Mouse (Mus musculus) v-Abl transformed pro-B cells (cell line): ENCODE results near the gene Arl5c.

Source experiments
- in situ Hi-C, 2 experiments: fragments of 400-800 bp; cut with MboI; formaldehyde crosslinking; loops; one replicate each; pipeline ENCODE4 v1.15.1; 2025; ENCODE audit not compliant: unreplicated experiment in 2 of 2

Arl5c gene

DNA sequence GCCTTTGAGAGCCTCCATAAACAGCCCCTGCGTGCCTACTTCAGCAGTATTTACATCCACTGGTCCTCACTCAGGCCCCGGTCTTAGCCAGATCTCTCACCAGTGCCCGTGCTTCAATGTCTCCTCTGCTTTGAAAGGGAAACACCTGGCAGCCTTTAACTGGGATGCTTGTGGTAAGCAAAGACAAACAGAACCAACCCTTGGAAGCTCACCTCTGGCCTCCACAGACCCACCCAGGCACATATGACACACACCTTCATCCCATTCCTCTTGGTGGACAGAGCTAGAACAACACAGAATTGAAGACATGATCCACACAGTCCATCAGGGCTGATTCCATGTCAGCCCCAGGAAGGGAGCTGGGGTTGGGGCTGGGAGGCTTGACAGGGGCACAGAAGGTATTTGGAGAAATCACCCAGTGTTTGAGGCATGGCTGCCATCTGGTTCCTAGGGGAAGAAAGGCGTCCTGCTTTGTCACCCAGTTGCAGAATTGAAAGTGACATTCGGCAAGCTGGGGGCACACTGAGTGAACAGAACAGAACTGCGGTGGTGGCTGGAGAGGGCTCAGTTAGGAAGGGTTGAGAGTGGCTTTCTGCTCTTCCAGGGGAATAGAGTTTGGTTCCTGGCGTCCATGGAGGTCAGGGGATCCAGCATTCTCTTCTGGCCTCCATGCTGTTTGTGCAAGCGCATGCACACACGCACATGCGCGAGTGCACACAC is 2.3 kb upstream of the Arl5c start:
- in situ Hi-C loops: loop anchor here in 1 of 2 experiments (10.0 kb wide), 1 partner anchor 747 kb away; the partner anchor contains the start of gene Thra

DNA sequence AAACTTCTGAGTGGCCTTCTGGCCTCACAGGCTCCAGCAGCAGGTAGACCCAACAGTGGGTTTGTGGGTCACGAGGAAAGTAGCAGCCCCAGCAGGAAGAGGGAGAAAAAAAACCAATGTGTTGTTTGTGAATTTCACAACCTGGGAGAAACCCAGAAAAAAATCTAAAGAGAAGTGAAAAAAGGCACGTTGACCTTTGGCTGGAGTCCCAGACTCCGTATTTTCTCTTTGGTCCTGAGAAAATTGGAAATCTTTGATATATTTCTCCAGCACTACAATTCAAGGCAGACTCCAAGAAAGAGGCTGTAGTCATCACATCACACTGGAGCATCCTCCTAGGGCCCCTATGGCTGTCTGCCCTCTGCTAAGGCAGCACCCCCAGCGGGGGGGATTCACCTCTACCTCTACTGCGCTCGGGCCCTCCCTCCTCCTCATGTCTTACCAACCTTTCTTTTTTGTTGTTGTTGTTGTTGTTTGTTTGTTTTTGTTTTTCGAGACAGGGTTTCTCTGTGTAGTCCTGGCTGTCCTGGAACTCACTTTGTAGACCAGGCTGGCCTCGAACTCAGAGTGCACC is 1.5 kb upstream of the Arl5c start:
- in situ Hi-C loops: loop anchor here in 1 of 2 experiments (10.0 kb wide), 1 partner anchor 747 kb away; the partner anchor contains the start of gene Thra

DNA sequence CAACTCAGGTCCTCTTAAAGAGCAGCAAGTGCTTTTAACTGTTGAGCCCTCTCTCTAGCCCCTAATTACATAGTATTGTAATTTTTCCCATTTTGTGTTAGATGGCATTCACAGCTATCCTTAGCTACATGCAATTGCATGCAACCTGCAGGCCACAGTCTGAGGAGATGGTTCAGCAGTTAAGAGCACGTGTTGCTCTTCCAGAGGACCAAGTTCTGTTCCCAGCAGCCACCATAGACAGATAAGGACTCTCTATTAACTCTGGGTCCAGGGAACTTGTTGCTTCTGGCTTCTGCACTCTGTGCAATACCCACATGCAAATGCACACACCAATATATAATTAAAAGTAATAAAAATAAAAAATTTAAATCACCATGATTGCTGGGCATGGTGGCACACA is 710 bp upstream of the Arl5c start:
- in situ Hi-C loops: loop anchor here in 1 of 2 experiments (10.0 kb wide), 1 partner anchor 748 kb away; the partner anchor contains the start of gene Thra

- in situ Hi-C loops: loop anchor here in 1 of 2 experiments (10.0 kb wide), 1 partner anchor 750 kb away; the partner anchor contains the start of gene Thra
Observed at GRCm38 (mm10) chr11:97994539-97995100, 1.4 kb downstream of the Arl5c start.

DNA sequence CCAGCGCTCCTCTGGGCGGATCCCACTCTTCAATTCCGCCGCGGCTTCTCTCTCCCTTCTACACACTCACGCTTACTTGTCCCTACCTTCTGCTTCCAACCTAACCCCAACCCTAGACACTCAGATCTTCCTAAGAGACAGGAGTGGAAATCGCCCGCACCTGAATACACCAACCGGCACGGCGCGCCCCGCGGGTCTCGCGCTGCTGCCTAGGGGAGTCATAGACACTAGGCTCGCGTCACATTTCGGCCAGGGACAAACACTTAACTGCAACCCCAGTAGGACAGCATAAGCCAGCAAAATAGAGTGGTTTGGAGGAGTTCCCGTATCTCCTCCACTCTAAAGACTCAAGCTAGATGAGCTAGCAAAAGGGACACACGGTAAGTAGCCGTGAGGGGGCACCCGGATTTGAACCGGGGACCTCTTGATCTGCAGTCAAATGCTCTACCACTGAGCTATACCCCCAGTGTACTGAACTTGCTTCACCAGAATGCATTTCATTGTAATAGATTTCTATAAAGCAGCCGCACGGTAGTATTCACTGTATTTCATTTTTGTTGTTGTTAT is 7.4 kb downstream of the Arl5c start:
- in situ Hi-C loops: loop anchor here (5.0 kb wide), 5 partner anchors 34 to 191 kb away; partner anchors contain the start of genes Cacnb1 (in 1 of the 2) and Lasp1 (in 1 of the 2)

DNA sequence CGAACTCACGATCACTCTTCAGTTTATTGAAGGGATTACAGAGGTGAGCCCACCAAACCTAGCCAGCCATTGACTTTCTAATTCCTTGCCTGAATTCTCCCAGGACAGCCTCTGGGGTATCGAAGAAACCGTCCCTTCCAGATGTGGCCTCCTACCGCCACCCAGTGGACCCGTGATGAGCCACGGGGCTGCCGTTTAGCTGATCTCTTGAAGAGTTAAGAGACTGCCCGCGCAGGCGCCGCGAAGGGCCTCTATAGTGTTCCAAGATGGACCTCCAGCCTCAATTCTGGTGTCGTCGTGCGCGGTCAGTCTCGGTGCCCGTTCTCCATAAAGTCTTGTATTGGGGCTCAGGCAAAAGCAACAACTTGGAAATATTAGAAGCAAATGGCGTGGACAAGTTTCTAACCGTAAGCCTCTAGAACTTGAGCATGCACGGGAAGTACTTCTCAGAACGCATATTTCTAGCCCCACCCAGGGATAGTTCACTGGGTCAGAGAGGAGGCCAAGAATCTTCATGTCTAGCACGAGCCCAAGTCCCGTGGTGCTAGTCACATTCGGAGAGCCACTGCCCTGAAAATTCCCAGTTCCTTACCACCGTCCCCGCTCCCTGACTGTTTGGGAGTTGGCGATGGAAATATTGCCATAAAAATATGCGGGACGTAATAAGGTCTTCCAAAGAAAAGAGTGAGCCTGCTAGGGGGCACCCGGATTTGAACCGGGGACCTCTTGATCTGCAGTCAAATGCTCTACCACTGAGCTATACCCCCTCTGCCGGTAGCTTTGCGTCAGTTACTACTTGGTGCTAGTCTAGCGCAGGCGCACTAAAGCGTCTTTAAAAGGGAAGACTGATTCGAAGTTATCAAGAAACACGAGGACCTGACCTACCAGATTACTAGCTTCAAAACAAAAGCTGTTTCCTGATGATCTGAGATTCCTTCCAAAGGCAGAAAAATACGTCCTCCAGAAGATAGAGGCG is 8.1 kb downstream of the Arl5c start:
- in situ Hi-C loops: loop anchor here (5.0 kb wide), 5 partner anchors 34 to 191 kb away; partner anchors contain the start of genes Cacnb1 (in 1 of the 2) and Lasp1 (in 1 of the 2)

- in situ Hi-C loops: loop anchor here (5.0 kb wide), 5 partner anchors 35 to 190 kb away; partner anchors contain the start of genes Cacnb1 (in 1 of the 2) and Lasp1 (in 1 of the 2)
Observed at GRCm38 (mm10) chr11:97986738-97987465, 9.1 kb downstream of the Arl5c start.

DNA sequence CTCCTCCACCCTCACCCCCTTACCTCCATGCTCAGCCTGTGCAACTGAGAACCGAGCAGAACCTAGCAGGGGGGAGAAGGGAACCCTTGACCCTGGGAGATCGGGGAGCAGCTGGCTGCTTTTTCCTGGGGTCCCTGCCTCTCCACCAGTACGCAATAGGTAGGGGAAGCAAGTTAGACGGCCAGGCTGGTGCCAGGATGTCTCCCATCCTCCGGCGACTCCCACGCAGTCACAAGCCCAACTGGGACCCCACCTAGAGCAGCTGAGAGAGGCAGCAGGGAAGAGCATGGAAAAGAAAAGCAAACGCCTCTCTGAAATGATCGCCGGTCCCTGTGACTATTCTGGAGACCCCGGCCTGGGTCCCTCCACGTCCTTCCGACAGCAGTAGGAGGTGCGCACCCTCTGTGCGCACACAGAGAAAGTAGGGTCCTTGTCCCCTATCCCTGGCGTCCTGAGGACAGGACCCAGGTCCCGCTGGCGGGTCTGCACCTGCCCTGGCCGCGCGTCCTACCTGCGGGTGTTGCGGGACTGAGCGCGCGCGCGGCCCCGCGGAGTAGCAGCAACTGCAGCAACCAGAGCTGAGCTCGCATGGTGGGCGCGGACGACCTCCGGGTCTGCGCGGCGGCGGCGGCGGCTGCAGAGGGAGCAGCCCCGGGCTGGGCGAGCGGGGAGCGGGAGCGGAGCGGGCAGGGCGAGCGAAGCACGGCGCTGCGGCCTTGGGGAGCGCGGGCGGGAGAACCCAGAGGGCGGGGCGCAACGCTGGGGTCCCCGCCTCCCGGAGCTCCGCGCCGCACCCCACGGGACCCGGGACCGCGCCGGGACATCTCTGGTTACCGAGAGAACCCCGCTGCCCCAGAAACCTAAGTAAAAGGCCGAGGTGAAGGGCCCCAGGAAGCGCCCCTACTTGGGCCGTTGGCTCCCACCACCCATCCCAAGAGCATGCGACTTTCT is 10.0 kb downstream of the Arl5c start, which contains the start of gene Plxdc1:
Gene Plxdc1 (minus strand): TSS at position 718 of the 951 bp plus-strand sequence.
- in situ Hi-C loops: loop anchor here (5.0 kb wide), 5 partner anchors 36 to 189 kb away; partner anchors contain the start of genes Cacnb1 (in 1 of the 2) and Lasp1 (in 1 of the 2)

DNA sequence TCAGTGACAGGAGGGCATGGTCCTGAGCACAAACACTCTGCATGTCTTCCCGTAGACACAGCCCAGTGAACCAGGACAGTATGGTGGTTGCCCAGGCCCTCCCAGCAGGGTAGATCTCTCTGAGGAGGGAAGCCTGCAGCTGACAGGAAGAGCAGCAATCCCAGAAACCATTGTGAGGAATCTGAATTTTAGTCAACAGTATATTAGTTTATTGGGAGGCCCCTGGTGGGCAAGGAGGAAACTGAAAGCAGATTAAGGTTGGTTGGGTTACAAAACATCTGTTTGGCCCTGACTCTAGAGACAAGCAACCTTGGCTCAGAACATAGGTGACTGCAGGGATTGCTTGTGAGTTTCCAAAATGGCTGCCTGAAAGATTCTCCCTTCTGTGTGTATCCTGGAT is 12.0 kb downstream of the Arl5c start:
- in situ Hi-C loops: no loop called here

DNA sequence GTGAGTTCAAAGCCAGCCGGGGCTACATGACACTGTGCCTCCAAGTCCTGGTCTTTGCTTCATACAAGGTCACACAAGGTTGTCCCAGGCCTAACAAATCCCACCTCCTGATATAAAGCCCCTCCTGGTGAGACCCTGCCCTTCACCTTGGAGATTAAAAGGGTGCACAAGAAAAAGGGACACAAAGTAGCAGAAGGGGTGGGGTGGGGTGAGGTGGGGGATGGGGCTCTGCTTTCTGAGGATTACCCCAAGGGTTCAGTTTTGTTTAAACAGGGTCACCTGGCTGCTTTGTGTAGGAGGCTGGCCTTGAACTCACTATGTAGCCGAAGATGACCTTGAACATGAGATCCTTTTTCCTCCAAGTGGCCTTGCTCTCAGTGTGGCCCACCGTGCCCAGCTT is 12.5 kb downstream of the Arl5c start:
- in situ Hi-C loops: no loop called here

DNA sequence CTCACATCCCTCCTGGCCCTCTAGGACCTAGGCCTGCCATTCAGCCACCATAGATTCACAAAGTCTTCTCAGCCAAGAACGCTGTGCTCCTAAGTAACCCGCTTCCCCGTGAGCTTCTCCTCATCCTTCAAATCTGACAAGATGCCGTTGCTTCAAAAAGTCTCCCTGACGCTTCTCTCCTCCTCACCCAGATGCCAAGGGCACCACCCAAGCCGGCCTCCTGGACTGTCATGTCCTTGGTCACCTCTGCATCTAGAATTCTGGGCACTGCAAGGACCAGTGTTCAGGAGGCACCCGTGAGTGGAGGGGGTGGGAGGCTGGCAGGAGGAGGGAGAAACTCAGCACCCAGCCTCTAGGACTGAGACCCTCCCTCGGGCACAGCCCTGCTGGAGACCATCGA is 13.3 kb downstream of the Arl5c start:
- in situ Hi-C loops: no loop called here

DNA sequence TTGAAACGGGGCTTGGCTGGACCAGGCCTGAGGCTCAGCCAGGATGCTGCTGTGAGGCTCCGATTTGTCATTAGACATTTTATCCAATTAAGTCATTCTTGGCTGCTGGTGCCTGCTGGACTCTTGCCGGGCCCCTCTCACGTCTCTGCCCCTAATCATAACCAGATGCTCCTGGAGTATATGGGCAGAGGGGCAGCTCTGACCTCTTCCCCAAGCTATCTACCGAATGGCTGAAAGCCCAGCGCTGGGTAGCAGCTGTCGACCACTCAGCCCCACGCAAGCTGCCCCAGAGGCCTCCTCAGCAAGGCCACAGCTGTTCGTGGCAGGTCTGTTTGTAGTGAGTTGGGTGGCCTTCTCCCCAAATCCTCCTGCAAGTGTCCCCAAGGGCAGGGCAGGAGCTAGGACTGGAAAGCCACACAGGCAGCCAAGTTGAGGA is 15.4 kb downstream of the Arl5c start:
- in situ Hi-C loops: no loop called here

DNA sequence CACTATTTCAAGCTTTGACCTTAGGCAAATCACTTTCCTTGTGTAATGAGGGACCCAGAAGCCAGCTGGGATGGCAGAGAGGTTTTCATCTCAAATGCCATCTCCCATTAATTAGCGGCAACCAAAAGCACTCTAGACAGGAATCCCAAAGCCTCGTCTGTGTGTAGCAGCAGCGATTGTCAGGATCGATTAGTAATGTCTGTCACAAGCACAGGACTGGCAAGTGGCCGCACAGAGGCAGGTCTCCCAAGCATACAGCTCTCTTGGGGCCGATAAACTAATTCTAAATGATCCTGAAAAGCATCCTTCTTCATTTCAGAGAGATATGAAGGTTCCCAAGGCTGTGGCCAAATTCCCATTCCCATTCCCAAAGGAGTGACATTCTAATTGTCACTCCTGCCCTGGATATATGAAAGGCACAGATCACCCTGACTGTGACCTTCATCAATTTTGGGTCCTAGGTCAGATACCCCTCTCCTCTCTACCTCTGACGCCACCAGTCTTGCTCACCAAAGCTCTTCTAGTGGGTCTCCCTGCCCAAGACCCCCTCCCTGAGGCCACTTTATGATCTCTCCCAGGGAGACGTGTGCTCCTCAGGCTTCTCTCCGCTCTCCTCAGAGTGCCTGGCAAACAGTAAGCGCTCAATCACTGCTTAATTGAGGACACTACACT is 16.0 kb downstream of the Arl5c start:
- in situ Hi-C loops: no loop called here

DNA sequence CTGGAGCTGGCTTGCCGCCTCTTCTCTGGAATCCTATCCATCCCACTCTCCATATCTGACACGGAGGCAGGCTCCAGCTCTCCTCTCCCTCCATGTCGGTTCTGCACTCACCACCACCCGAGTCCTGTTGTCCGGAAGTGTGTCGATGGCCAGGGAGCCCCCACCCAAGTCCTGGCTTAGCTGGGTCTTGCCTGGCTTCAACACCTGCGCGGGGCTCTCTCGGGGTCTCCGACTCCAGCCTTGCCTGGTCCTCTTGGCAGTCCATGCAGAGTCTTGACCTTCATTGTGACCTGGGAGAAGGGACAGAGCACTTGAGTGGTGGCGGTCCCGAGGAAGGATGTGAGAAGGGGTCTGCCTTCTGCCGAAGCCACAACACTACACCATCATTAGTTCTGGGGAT is 17.6 kb downstream of the Arl5c start:
- in situ Hi-C loops: no loop called here

- in situ Hi-C loops: no loop called here
Observed at GRCm38 (mm10) chr11:97977797-97978196, 18.2 kb downstream of the Arl5c start.

- in situ Hi-C loops: no loop called here
Observed at GRCm38 (mm10) chr11:97974746-97975145, 21.2 kb downstream of the Arl5c start.

DNA sequence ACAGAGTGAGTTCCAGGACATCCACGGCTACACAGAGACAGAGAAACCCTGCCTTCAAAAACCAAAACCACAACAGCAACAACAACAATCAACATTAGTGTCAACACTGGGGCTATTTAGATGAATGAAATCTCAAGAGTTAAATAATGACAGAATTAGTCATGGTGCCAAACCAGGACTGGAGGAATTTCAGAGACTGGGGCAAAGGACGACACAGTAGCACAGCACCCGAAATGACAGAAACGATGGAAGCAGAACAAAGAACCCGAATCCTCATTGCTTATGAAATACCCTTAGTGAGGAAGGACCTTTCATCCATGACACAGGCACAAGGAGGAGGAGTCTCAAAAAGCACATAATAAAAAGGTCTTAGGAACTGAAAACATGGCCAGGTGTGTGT is 21.8 kb downstream of the Arl5c start:
- in situ Hi-C loops: no loop called here
